Mouse (Mus musculus): ENCODE measurements around the gene Gm20388.

Gm20388 gene

DNA sequence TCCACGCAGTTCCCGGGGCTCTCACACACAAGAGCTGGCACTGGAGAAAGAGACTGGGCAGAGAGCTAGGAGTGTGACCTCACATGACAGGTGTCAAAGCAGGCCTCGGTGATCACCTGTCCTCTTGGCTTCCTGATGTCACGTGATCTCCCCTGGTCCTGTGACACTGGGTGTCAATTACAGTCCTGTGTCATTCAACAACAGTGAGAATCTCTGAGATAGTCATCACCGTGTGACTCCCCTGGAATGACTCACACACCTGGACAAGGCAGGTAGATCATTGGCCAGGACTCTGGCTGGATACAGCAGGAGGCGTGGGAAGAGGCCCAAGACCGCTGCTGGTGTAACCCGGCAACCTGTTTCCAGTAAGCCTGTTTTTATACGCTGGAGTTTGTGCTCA lies 3826.3 kb downstream of the Gm20388 start:
- DNase-seq (ENCODE audit: low spot score) = no peak

DNA sequence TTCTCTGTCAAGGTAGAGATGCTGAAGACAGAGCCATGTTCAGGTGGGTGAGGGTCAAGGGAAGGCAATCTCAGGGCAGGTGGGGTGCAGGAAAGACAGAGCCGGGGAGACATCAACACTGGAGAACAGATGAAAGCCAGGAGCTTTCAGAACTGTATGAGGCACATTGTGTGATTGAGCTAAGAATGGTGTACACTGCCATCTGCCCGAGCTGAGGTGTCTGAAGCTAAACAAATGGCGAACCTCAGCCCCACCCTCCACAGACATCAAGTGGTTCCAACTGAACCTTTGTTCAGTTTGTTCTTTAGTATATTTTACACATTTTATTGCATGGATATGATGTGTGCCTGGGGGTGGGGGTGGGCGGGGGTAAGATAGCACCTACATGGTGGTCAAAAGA lies 3829.6 kb downstream of the Gm20388 start:
- DNase-seq (ENCODE audit: low spot score) = no peak

GRCm38 (mm10) chr8:123741232-123741631 lies 3830.6 kb downstream of the Gm20388 start:
- no peak for DNase-seq (ENCODE audit: low spot score)

DNA sequence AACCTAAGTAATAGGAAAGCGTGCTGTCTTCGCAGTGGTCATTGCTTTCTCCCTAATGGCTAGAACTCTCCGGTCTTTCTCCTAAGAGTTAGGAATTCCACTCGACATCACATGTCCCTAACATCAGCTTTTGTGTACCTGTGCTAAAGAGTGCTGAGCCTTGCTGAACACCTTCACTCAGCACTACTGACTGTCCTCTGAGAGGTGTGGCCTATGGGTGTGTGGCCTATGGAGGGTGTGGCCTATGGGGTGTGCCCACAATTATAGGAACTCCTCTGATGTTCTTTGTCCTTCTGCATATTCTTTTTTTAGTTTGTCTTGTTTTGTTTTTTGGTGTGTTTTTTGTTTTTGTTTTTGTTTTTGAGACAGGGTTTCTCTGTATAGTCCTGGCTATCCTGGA lies 3835.8 kb downstream of the Gm20388 start:
- DNase-seq (ENCODE audit: low spot score) = no peak

- DNase-seq (ENCODE audit: low spot score) = no peak
Measured at GRCm38 (mm10) chr8:123747772-123748171, 3837.1 kb downstream of the Gm20388 start.

GRCm38 (mm10) chr8:123750171-123750693 lies 3839.6 kb downstream of the Gm20388 start:
- DNase-seq (ENCODE audit: low spot score) = no peak

DNA sequence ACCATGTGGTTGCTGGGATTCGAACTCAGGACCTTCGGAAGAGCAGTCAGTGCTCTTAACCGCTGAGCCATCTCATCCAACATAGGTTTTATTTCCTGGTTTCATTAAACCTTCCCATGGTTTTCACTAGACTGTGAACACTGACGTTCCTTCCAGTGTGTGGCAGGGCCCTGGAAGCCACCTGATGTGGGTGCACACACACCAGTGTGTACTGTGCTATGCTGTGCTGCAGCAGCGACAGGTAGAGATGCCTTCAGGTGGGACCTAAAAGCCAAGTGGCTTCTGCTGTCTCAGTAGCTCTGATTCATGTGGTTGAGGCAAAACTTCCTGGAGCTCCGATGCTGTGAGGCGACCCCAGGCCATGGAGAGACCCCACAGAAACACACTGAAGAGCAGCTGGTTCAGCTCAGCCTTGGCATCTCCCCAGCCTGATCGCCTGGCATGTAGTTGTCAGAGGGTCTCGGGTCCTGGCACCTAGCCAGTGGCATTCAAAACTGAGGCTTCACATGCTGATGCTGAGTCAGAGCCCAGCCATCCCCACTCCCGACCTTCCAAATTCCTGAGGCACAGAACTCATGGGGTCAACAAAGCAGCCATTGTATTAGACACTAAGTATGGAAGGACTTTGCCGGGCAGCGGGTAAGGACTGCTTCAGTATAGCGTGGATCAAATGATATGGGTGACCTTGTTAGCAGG lies 3842.3 kb downstream of the Gm20388 start:
- peak; percentile 17 for DNase-seq (ENCODE audit: low spot score)

- no peak for DNase-seq (ENCODE audit: low spot score)
Measured at GRCm38 (mm10) chr8:123753604-123754375, 3843.1 kb downstream of the Gm20388 start.

GRCm38 (mm10) chr8:123754538-123755431 lies 3844.1 kb downstream of the Gm20388 start:
- no peak for DNase-seq (ENCODE audit: low spot score)

GRCm38 (mm10) chr8:123756901-123757300 lies 3846.3 kb downstream of the Gm20388 start:
- no peak for DNase-seq (ENCODE audit: low spot score)

DNA sequence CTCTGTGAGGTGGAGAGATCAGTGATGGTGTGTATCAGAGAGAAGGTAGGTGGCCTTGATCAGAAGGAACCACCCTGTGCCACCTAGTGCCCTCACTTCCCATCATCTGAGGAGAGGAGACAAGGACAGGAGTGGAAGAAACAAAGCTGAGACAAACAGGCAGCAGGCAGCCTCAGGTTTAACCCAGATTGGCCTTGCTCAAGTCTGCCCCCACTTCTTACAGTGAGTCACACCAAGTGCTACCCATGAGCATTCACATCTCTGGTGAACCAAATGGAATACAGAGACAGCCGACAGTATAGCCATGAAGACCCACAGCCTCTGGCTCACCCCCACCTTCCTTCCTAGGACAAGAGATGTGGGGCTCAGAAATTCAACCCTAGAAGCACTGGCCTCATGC lies 3848.3 kb downstream of the Gm20388 start:
- no peak for DNase-seq (ENCODE audit: low spot score)

DNA sequence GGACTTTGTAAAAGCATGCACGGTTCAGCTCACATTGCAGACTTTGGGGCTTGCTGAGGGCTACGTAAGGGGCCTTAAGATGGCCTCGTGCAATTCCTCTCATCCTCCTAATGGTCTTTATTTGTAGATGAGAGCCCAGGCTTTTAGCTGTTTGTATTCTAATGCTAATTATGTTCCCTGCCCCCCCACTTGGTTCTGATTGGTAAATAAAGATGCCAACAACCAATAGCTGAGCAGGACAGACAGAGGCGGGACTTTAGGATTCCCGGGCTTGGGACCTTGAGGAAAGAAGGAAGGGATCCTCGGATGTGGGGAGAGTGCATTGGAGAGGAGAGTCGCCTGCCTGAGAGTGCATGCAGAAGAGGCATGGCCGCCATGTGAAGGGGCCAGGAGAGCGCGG lies 3849.3 kb downstream of the Gm20388 start:
- DNase-seq (ENCODE audit: low spot score) = no peak

DNA sequence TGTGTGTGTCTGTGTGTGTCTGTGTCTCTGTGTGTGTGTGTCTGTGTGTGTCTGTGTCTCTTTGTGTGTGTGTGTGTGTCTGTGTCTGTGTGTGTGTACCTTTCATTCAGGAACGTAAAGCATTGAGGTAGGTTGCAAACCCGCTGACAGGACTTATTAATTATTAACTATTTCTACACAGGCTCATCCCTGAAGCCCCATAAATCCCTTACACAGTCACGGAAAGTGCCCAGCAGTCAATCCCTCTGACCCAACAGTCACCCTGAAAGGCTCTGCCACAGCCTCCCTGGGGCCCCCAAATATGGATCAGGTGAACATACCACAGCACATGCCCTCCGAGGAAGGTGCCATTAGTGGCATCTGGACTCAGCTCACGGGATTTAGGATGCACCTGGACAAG lies 3849.9 kb downstream of the Gm20388 start:
- DNase-seq (ENCODE audit: low spot score) = no peak

DNA sequence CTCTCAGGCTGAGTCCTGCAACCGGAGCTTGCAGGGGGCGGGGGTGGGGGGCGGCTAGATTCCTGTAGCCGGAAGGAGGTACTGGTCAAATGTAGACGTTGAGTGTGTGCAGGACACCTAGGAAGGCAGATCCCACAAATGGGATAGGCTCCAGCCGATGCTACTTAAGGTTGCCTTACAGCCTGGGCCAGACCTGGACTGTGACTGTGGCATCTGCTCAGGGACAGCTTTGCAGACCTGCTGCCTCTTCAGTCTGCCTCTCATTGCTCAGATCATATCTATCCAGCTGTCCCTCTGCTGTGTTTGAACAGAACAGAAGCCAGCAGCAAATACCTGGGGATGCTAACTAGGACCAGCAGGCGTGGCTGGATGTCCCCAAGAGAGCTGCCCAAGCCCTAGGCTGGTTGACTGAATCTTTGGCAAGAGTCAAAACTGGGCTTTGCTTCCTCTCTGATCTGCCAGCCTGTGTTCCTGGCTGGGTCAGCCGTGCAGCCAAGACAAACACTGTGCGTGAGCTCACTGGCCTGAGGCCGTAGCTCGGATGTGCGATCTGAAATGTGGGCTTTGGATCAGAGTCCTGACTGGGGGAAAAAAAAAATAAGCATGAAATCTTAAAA lies 3850.7 kb downstream of the Gm20388 start:
- peak; percentile 43 for DNase-seq (ENCODE audit: low spot score)

DNA sequence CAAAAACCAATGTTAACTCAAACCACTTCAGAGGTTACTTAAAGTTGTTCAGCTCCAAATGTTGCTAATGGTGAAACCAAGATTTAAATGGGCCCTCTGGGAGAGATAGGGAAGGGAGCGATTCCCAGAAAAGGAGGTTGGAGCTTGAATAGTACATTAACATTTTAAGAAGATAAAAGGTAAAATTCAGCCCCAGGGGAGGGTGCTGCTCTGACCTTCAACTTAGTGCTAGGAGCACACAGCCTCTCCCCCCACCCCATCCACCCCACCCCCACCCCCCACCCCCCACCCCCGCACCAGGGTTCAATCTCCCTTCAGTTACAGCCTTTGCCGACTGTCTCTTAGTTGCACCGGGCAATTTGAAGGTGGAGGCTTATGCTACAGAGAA lies 3851.2 kb downstream of the Gm20388 start:
- no peak for DNase-seq (ENCODE audit: low spot score)

DNA sequence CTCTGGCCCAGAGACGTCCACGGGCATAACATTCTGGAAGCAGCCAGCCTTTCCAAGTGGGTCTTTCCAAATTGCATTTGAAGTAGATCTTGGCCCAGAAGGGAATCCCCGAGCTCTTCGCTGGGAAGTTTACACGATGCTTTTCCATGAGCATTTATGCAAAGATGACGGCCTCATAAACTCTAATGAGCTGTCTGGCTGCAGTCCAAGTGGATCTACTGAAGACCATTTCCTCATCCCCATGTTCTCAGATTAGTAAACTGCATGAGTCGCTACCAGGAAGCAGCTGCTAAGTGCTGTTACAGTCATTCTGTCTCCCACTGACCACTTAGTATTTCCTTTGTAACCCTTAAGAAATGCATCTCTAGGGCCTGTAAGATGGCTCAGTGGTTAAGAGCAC lies 3852.7 kb downstream of the Gm20388 start:
- no peak for DNase-seq (ENCODE audit: low spot score)

- DNase-seq (ENCODE audit: low spot score) = no peak
Measured at GRCm38 (mm10) chr8:123764671-123765070, 3854.0 kb downstream of the Gm20388 start.

DNA sequence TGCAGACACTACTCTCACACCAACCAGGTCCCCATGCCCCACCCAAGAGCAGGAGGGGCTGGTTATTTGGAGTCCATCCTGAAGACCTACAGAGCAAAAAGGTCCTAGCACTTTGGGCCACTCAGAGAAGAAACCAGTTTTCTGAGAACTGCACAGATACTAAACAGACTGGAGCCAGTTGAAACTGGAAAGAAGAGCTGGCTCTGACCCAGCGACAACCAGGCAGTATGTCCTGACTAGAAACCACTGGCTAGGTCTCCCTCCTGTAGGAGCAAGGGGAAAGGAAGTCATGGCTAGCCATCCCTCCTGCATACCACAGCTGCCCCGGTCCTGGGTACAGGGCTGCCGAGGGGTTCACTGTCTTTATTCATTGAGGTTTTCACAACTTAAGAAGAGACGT lies 3855.9 kb downstream of the Gm20388 start:
- no peak for DNase-seq (ENCODE audit: low spot score)

GRCm38 (mm10) chr8:123767874-123768273 lies 3857.2 kb downstream of the Gm20388 start:
- no peak for DNase-seq (ENCODE audit: low spot score)

GRCm38 (mm10) chr8:123768492-123769356 lies 3858.1 kb downstream of the Gm20388 start:
- peak; percentile 55 for DNase-seq (ENCODE audit: low spot score)

DNA sequence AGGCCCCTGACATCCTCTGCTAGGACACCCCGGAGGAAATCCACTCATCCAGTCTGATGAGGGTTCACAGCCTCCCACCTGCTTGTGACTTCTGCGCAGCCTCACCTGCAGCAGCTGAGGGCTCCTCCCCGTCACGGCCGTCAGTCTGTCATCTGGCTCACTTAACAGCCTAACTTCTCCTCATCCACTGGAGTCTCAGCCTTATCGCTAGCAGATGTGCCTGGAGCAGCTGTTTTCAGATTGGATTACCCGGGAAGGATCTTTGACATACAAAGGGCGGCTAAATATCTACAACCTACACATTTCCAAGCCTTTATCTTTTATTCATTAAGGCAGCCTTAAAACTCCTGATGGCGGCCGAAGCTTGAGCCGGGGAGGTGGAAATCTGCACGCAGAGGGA lies 3862.8 kb downstream of the Gm20388 start:
- no peak for DNase-seq (ENCODE audit: low spot score)
